Mouse (Mus musculus) C2C12 (cell line): Measurements from ENCODE around the gene Nipbl. TPM values are rescaled to one million over a fixed set of nuclear protein-coding genes. Genes with fewer than 3 reads are reported as not detected.

Experiments
- H3K27me3 ChIP-seq: one replicate; pipeline ENCODE4 v1.6.1; 2011; ENCODE audit not compliant: control insufficient read depth, insufficient read depth, insufficient read length
- H3K36me3 ChIP-seq: one replicate; pipeline ENCODE4 v1.6.1; 2011; ENCODE audit not compliant: control insufficient read depth, insufficient read depth
- H3K4me3 ChIP-seq: one replicate; pipeline ENCODE4 v1.5.1; 2011; ENCODE audit warnings: mild to moderate bottlenecking, control low read depth; ENCODE audit not compliant: poor library complexity, insufficient read depth, severe bottlenecking
- H3K79me2 ChIP-seq: one replicate; pipeline ENCODE4 v1.6.1; 2011; ENCODE audit not compliant: control insufficient read depth, insufficient read depth
- H3K79me3 ChIP-seq: one replicate; pipeline ENCODE4 v1.6.1; 2011; ENCODE audit warnings: low read depth, control low read depth
- H3ac ChIP-seq: one replicate; pipeline ENCODE3; 2011; ENCODE audit warnings: low read depth; ENCODE audit not compliant: control insufficient read depth, insufficient read length
- CEBPB ChIP-seq: IDR thresholded peaks from one replicate; pipeline ENCODE4 v1.6.1; 2011; ENCODE audit warnings: low read depth, mild to moderate bottlenecking, control low read depth, moderate library complexity
- CTCF ChIP-seq: IDR thresholded peaks from one replicate; pipeline ENCODE4 v1.5.1; 2011; ENCODE audit not compliant: control insufficient read depth, insufficient read depth, insufficient read length
- FOSL1 ChIP-seq: IDR thresholded peaks from one replicate; pipeline ENCODE4 v1.8.0; 2011; ENCODE audit warnings: mild to moderate bottlenecking, low read length; ENCODE audit not compliant: poor library complexity, insufficient read depth, severe bottlenecking
- MAX ChIP-seq: IDR thresholded peaks from one replicate; pipeline ENCODE4 v1.6.1; 2011; ENCODE audit warnings: mild to moderate bottlenecking, control low read depth
- MYOD1 ChIP-seq: IDR thresholded peaks from one replicate; pipeline ENCODE4 v1.6.1; 2011; ENCODE audit warnings: low read depth; ENCODE audit not compliant: control insufficient read depth, insufficient read length
- MYOG ChIP-seq: IDR thresholded peaks from one replicate; pipeline ENCODE4 v1.6.1; 2011; ENCODE audit not compliant: control insufficient read depth, insufficient read length; ENCODE audit errors: extremely low read depth
- USF1 ChIP-seq: IDR thresholded peaks from one replicate; pipeline ENCODE4 v1.6.1; 2011; ENCODE audit warnings: low read depth, mild to moderate bottlenecking, control low read depth, moderate library complexity
- polyA plus RNA-seq: library from polyadenylated mRNA; unstranded; fragments of >200 nt; fragmentation: generic; extraction: Trizol; gene quantifications from one replicate; pipeline ENCODE4 v1.2.1, GENCODE M21; 2012; ENCODE audit warnings: missing spikeins

Nipbl gene
- polyA plus RNA-seq, 1 experiment: 6.0 TPM

DNA sequence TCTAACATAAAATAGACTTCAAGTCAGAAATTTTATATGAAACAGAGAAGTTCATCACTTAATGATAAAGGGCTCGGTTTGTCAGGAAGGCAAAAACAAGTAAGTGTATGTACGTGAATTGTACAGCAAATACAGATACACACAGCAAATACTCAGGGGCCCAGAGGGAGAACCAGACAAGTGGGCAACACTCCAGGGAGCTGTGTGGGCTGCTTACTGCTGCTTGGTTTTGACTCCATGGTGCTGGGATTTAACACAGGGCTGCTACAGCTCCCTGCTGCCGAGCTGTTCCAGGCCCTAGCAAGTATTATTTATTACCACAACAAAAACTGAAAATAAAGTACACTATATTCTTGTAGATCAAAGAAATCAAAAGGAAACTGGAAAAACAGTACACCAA, 177.1 kb downstream of the Nipbl start:
- TF ChIP-seq USF1 (no peak), FOSL1 (no peak), CEBPB (no peak), MAX (no peak), MYOD1 (no peak), CTCF (no peak), MYOG (no peak)
- H3K36me3 ChIP-seq: peaks cover 91% of the 10 kb centered on the region
- no peak overlapping the region for H3ac ChIP-seq

DNA sequence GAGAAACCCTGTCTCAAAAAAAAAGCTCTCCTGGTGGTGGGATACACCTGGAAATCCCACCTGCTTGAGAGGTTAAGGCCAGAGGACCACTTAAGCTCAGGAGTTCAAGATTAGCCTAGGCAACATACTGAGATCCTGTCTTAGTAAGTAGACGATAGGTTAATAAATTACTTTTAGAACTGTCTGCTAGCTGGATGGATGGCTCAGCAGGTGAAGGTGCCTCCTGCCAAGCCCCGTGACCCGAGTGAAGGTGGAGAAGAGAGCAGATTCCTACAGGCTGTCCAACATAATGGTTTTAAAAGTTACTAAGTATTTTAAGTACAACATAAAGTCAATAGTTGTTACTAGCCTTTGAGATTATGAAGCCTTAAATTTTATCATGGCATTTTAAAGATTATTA, 178.3 kb downstream of the Nipbl start:
- H3ac ChIP-seq: no peak overlapping the region
- H3K27me3 ChIP-seq: no peaks in the 10 kb centered on the region
- H3K79me2 ChIP-seq: no peaks in the 10 kb centered on the region
- no peak overlapping the region for H3K4me3 ChIP-seq
- no peaks in the 10 kb centered on the region for H3K79me3 ChIP-seq
- TF ChIP-seq CEBPB: no peak
- TF ChIP-seq MYOG: no peak
- TF ChIP-seq CTCF: no peak
- no peak for TF ChIP-seq FOSL1
- TF ChIP-seq USF1: no peak
- no peak for TF ChIP-seq MYOD1
- no peak for TF ChIP-seq MAX
- peaks cover 91% of the 10 kb centered on the region for H3K36me3 ChIP-seq

More for the DNA sequence above, 177.1 kb downstream of the Nipbl start:
- H3K4me3 ChIP-seq: no peak overlapping the region
- no peaks in the 10 kb centered on the region for H3K79me3 ChIP-seq
- no peaks in the 10 kb centered on the region for H3K79me2 ChIP-seq
- H3K27me3 ChIP-seq: no peaks in the 10 kb centered on the region

Other genes with a start within 250 kb of the Nipbl start
- gene Gm2310, start 75.5 kb upstream of the Nipbl start, polyA plus RNA-seq: not detected